Mouse (Mus musculus): ENCODE measurements at regions not wholly inside any gene's neighbourhood (a gene's known extent, or its start where the extent isn't known, plus 50 kb on each side); places are given as distances from the start of the nearest gene placed in this dataset.
"Not testable (repeated sequence)": the region's sequence is repeated elsewhere in the genome, so short reads cannot be mapped to it uniquely, and the experiment has no call there.

GRCm38 (mm10) chr16:50023885-50024284, 223.6 kb downstream of the Cd47 start:
- Histone ChIP-seq H3K27ac (replicated peaks) (no peak overlapping the region), H3K27me3 (replicated peaks; ENCODE audit: low read depth, poor library complexity, severe bottlenecking) (no peaks in the 10 kb centered on the region), H3K4me1 (peaks cover 26% of the 10 kb centered on the region), H3K9me3 (no peaks in the 10 kb centered on the region), H3K36me3 (replicated peaks) (no peaks in the 10 kb centered on the region), H3K4me3 (no peak overlapping the region)
- 90% methylated on average over 1 of the region's 1 CpGs for WGBS
- DNase-seq (ENCODE audit: low spot score): no peak

GRCm38 (mm10) chr16:50026100-50026884, 226.0 kb downstream of the Cd47 start:
- Histone ChIP-seq H3K4me3 (no peak overlapping the region), H3K9me3 (no peaks in the 10 kb centered on the region), H3K4me1 (peaks cover 34% of the 10 kb centered on the region), H3K27ac (replicated peaks) (peak overlapping the region; percentile 51), H3K27me3 (replicated peaks; ENCODE audit: low read depth, poor library complexity, severe bottlenecking) (no peaks in the 10 kb centered on the region), H3K36me3 (replicated peaks) (no peaks in the 10 kb centered on the region)
- peak; percentile 54 for DNase-seq (ENCODE audit: low spot score)
- WGBS: 13% methylated on average over 3 of the region's 3 CpGs

- no peaks in the 10 kb centered on the region for H3K9me3 ChIP-seq
- DNase-seq (ENCODE audit: low spot score): peak; percentile 75
- no peaks in the 10 kb centered on the region for H3K36me3 ChIP-seq (replicated peaks)
- H3K27ac ChIP-seq (replicated peaks): peak overlapping the region; percentile 61
- H3K4me1 ChIP-seq: peaks cover 40% of the 10 kb centered on the region
- H3K27me3 ChIP-seq (replicated peaks; ENCODE audit: low read depth, poor library complexity, severe bottlenecking): no peaks in the 10 kb centered on the region
- WGBS: 18% methylated on average over 2 of the region's 2 CpGs
- H3K4me3 ChIP-seq: no peak overlapping the region
These were observed 226.9 kb downstream of the Cd47 start for GRCm38 (mm10) chr16:50027189-50027588.

GRCm38 (mm10) chr16:50029711-50030110, 229.4 kb downstream of the Cd47 start:
- H3K27ac ChIP-seq (replicated peaks): no peak overlapping the region
- H3K36me3 ChIP-seq (replicated peaks): no peaks in the 10 kb centered on the region
- H3K4me1 ChIP-seq: peaks cover 45% of the 10 kb centered on the region
- H3K27me3 ChIP-seq (replicated peaks; ENCODE audit: low read depth, poor library complexity, severe bottlenecking): no peaks in the 10 kb centered on the region
- DNase-seq (ENCODE audit: low spot score): no peak
- no peak overlapping the region for H3K4me3 ChIP-seq
- no peaks in the 10 kb centered on the region for H3K9me3 ChIP-seq
- WGBS: 93% methylated on average over 1 of the region's 1 CpGs

GRCm38 (mm10) chr16:50030355-50030754, 230.0 kb downstream of the Cd47 start:
- H3K36me3 ChIP-seq (replicated peaks); H3K27ac ChIP-seq (replicated peaks); DNase-seq (ENCODE audit: low spot score); H3K9me3 ChIP-seq; H3K27me3 ChIP-seq (replicated peaks; ENCODE audit: low read depth, poor library complexity, severe bottlenecking); H3K4me3 ChIP-seq: not testable (repeated sequence)
- peaks cover 45% of the 10 kb centered on the region for H3K4me1 ChIP-seq

GRCm38 (mm10) chr16:50030905-50031369, 230.6 kb downstream of the Cd47 start:
- H3K4me1 ChIP-seq: peaks cover 43% of the 10 kb centered on the region
- no peak overlapping the region for H3K27ac ChIP-seq (replicated peaks)
- no peak for DNase-seq (ENCODE audit: low spot score)
- H3K36me3 ChIP-seq (replicated peaks): no peaks in the 10 kb centered on the region
- H3K9me3 ChIP-seq: no peaks in the 10 kb centered on the region
- H3K4me3 ChIP-seq: no peak overlapping the region
- WGBS: 61% methylated on average over 2 of the region's 2 CpGs
- no peaks in the 10 kb centered on the region for H3K27me3 ChIP-seq (replicated peaks; ENCODE audit: low read depth, poor library complexity, severe bottlenecking)

- WGBS: 90% methylated on average over 2 of the region's 2 CpGs
- no peaks in the 10 kb centered on the region for H3K9me3 ChIP-seq
- no peak overlapping the region for H3K27ac ChIP-seq (replicated peaks)
- no peak overlapping the region for H3K4me3 ChIP-seq
- peaks cover 27% of the 10 kb centered on the region for H3K4me1 ChIP-seq
- H3K36me3 ChIP-seq (replicated peaks): no peaks in the 10 kb centered on the region
- H3K27me3 ChIP-seq (replicated peaks; ENCODE audit: low read depth, poor library complexity, severe bottlenecking): no peaks in the 10 kb centered on the region
- DNase-seq (ENCODE audit: low spot score): no peak
These were observed 232.5 kb downstream of the Cd47 start for GRCm38 (mm10) chr16:50032798-50033197.

GRCm38 (mm10) chr16:50036296-50036734, 236.0 kb downstream of the Cd47 start:
- Histone ChIP-seq H3K9me3 (no peaks in the 10 kb centered on the region), H3K27ac (replicated peaks) (no peak overlapping the region), H3K4me1 (peaks cover 15% of the 10 kb centered on the region), H3K27me3 (replicated peaks; ENCODE audit: low read depth, poor library complexity, severe bottlenecking) (no peaks in the 10 kb centered on the region), H3K36me3 (replicated peaks) (no peaks in the 10 kb centered on the region), H3K4me3 (no peak overlapping the region)
- 52% methylated on average over 5 of the region's 5 CpGs for WGBS
- DNase-seq (ENCODE audit: low spot score): no peak

GRCm38 (mm10) chr16:50044103-50044502, 243.8 kb downstream of the Cd47 start:
- no peaks in the 10 kb centered on the region; the same call in 1 of the 2 replicates for H3K9me3 ChIP-seq
- H3K4me1 ChIP-seq: peaks cover 17% of the 10 kb centered on the region
- no peak overlapping the region for H3K4me3 ChIP-seq
- DNase-seq (ENCODE audit: low spot score): no peak
- peaks cover 9% of the 10 kb centered on the region; the same call in 1 of the 2 replicates for H3K27me3 ChIP-seq (replicated peaks; ENCODE audit: low read depth, poor library complexity, severe bottlenecking)
- no peaks in the 10 kb centered on the region for H3K36me3 ChIP-seq (replicated peaks)
- WGBS: 92% methylated on average over 1 of the region's 1 CpGs
- H3K27ac ChIP-seq (replicated peaks): no peak overlapping the region

- peaks cover 9% of the 10 kb centered on the region; the same call in 1 of the 2 replicates for H3K27me3 ChIP-seq (replicated peaks; ENCODE audit: low read depth, poor library complexity, severe bottlenecking)
- peaks cover 17% of the 10 kb centered on the region for H3K4me1 ChIP-seq
- DNase-seq (ENCODE audit: low spot score): peak; percentile 84
- 8% methylated on average over 32 of the region's 32 CpGs for WGBS
- H3K9me3 ChIP-seq: no peaks in the 10 kb centered on the region; the same call in 1 of the 2 replicates
- H3K36me3 ChIP-seq (replicated peaks): no peaks in the 10 kb centered on the region
- no peak overlapping the region; the same call in 1 of the 2 replicates for H3K27ac ChIP-seq (replicated peaks)
- H3K4me3 ChIP-seq: peak overlapping the region; percentile 50
These were observed 245.5 kb downstream of the Cd47 start for GRCm38 (mm10) chr16:50045552-50046547.

GRCm38 (mm10) chr16:50063540-50063939, 263.2 kb downstream of the Cd47 start:
- Histone ChIP-seq H3K9me3 (no peaks in the 10 kb centered on the region), H3K27me3 (replicated peaks; ENCODE audit: low read depth, poor library complexity, severe bottlenecking) (no peaks in the 10 kb centered on the region), H3K4me1 (no peaks in the 10 kb centered on the region), H3K36me3 (replicated peaks) (no peaks in the 10 kb centered on the region), H3K4me3 (no peak overlapping the region), H3K27ac (replicated peaks) (no peak overlapping the region)
- no peak for DNase-seq (ENCODE audit: low spot score)
- 85% methylated on average over 4 of the region's 4 CpGs for WGBS

- Histone ChIP-seq H3K4me3 (no peak overlapping the region), H3K4me1 (no peaks in the 10 kb centered on the region), H3K27ac (replicated peaks) (no peak overlapping the region), H3K9me3 (no peaks in the 10 kb centered on the region), H3K36me3 (replicated peaks) (no peaks in the 10 kb centered on the region), H3K27me3 (replicated peaks; ENCODE audit: low read depth, poor library complexity, severe bottlenecking) (no peaks in the 10 kb centered on the region)
- DNase-seq (ENCODE audit: low spot score): no peak
- WGBS: 90% methylated on average over 5 of the region's 5 CpGs
These were observed 265.2 kb downstream of the Cd47 start for GRCm38 (mm10) chr16:50065336-50066082.

Measured in embryonic facial prominence, embryonic 10.5 days (tissue).